Comparison of ENCODE assay signal across 31 mouse cellular contexts in the genomic region with DNA sequence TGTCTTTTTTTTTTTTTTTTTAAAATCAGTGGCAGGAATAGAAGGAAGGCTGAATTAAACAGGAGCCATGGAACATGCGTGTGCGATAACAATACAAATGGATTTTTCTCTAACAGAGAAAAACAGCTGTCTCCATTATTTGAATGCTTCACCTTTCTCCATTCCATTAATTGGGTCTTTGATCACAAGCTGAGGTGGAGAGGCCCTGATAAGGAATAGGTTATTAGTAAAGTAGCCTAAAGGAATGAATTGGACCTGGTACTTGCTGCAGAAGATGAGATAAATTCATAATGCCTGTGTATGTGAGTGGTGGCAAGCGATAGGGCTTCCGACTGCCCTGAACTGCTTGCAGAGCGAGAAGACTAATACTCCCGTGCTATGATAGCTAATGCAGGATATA.
DNase-seq lines count a peak whose midpoint lies in the region; ATAC-seq and TF ChIP-seq lines count a peak whose summit lies in the region.
"Had no signal": no experiment of that assay in that cellular context is flagged by ENCODE, and none has a peak within 500 bp of the region (broad histone marks: within the 10 kb centered on the region; RNA-seq: fewer than 3 reads in every experiment).

No protein-coding gene starts in this region.

- no peak for TF ChIP-seq CTCF in midbrain, postnatal 0 days (IDR thresholded peaks at IDR 0.05)

- no peak overlapping the region for H3K4me3 ChIP-seq in hindbrain, embryonic 11.5 days (ENCODE audit: low read depth, low read length)
- H3K4me3 ChIP-seq in hindbrain, embryonic 10.5 days, result no peak overlapping the region
- no peak overlapping the region for H3K4me3 ChIP-seq in neural tube, embryonic 12.5 days
- no peak overlapping the region for H3K4me3 ChIP-seq in midbrain, postnatal 0 days (ENCODE audit: low read depth, low read length)
- H3K4me3 ChIP-seq: heart, adult 2 months; heart, embryonic 12.5 days; limb, embryonic 10.5 days; limb, embryonic 15.5 days; liver, embryonic 13.5 days had no signal

- no peaks in the 10 kb centered on the region for H3K36me3 ChIP-seq in hindbrain, embryonic 11.5 days (ENCODE audit: control insufficient read depth, insufficient read depth, low read length)
- no peaks in the 10 kb centered on the region for H3K36me3 ChIP-seq in hindbrain, embryonic 10.5 days
- no peaks in the 10 kb centered on the region for H3K36me3 ChIP-seq in neural tube, embryonic 12.5 days
- no peaks in the 10 kb centered on the region for H3K36me3 ChIP-seq in midbrain, postnatal 0 days (ENCODE audit: insufficient read depth, low read length)
- H3K36me3 ChIP-seq: heart, embryonic 12.5 days; limb, embryonic 10.5 days; limb, embryonic 15.5 days; liver, embryonic 13.5 days had no signal

- H3K9ac ChIP-seq in hindbrain, embryonic 11.5 days (ENCODE audit: low read depth, low read length), result no peak overlapping the region
- no peak overlapping the region for H3K9ac ChIP-seq in neural tube, embryonic 12.5 days
- H3K9ac ChIP-seq in midbrain, postnatal 0 days (replicated peaks; ENCODE audit: low read length, poor library complexity, severe bottlenecking), result no peak overlapping the region
- H3K9ac ChIP-seq: heart, embryonic 12.5 days; limb, embryonic 15.5 days; liver, embryonic 13.5 days had no signal

- no peak overlapping the region for H3K27ac ChIP-seq in hindbrain, embryonic 11.5 days (ENCODE audit: low read depth, low read length)
- H3K27ac ChIP-seq in hindbrain, embryonic 10.5 days, result no peak overlapping the region
- no peak overlapping the region for H3K27ac ChIP-seq in neural tube, embryonic 12.5 days
- H3K27ac ChIP-seq in midbrain, postnatal 0 days (ENCODE audit: low read depth, low read length), result peak overlapping the region; percentile 32; the same call in 1 of the 2 replicates
- H3K27ac ChIP-seq: heart, adult 2 months; kidney, postnatal 0 days; limb, embryonic 10.5 days; limb, embryonic 15.5 days; liver, embryonic 13.5 days; stomach, postnatal 0 days had no signal

- no peaks in the 10 kb centered on the region for H3K27me3 ChIP-seq in hindbrain, embryonic 11.5 days (ENCODE audit: control insufficient read depth, insufficient read depth, low read length)
- H3K27me3 ChIP-seq in hindbrain, embryonic 10.5 days (ENCODE audit: insufficient read depth, poor library complexity, severe bottlenecking), result no peaks in the 10 kb centered on the region
- no peaks in the 10 kb centered on the region for H3K27me3 ChIP-seq in neural tube, embryonic 12.5 days (replicated peaks)
- no peaks in the 10 kb centered on the region for H3K27me3 ChIP-seq in midbrain, postnatal 0 days (ENCODE audit: insufficient read depth, low read length)
- H3K27me3 ChIP-seq: CH12.LX; heart, embryonic 12.5 days; limb, embryonic 15.5 days; liver, embryonic 13.5 days had no signal

- 88% methylated on average over 6 of the region's 6 CpGs for WGBS in hindbrain, embryonic 11.5 days
- WGBS in hindbrain, embryonic 10.5 days, result 87% methylated on average over 6 of the region's 6 CpGs
- WGBS in neural tube, embryonic 12.5 days, result 68% methylated on average over 6 of the region's 6 CpGs
- 51% methylated on average over 6 of the region's 6 CpGs for WGBS in midbrain, postnatal 0 days

- ATAC-seq in hindbrain, embryonic 11.5 days (ENCODE audit: low FRiP score), result 0 out of 2 replicates have a peak, but pooled peaks have one; percentile 49
- 0 out of 2 replicates have a peak, but pooled peaks have one; percentile 63 for ATAC-seq in neural tube, embryonic 12.5 days (ENCODE audit: low FRiP score, low read depth)
- peak; percentile 86 for ATAC-seq in midbrain, postnatal 0 days (ENCODE audit: low FRiP score)
- no peak for ATAC-seq in megakaryocyte-erythroid progenitor cell, adult 5-6 weeks (replicated peaks; ENCODE audit: low FRiP score, low TSS enrichment, poor library complexity, severe bottlenecking)
- ATAC-seq: activated CD4-positive, CD25-positive, alpha-beta regulatory T cell, adult 4 months; forebrain, embryonic 14.5 days; lung, postnatal 0 days had no signal

- no peak for DNase-seq in hindbrain, embryonic 11.5 days (ENCODE audit: low spot score)
- no peak for DNase-seq in hindbrain, embryonic 10.5 days (ENCODE audit: low spot score)
- DNase-seq in neural tube, embryonic 10.5 days (ENCODE audit: extremely low spot score, low spot score), result no peak
- DNase-seq in midbrain, postnatal 0 days (ENCODE audit: low spot score), result no peak
- DNase-seq in frontal cortex, postnatal 10 days (ENCODE audit: low spot score in 2 of 2), result no peak
- no peak for DNase-seq in lung, postnatal 14 days
- DNase-seq: adrenal gland, adult 2 months; adrenal gland, postnatal 36 days; cerebellum, adult 8-10 months; cerebellum, postnatal 25 days; heart, adult 2 months; heart, postnatal 4 days; kidney, adult 18-20 months; kidney, postnatal 4 days; layer of hippocampus, adult 9-11 months; liver, embryonic 13.5 days; lung, adult 18-20 months; right cerebral cortex, postnatal 4 days; thymus, adult 18-20 months; thymus, postnatal 25 days had no signal

- no peaks in the 10 kb centered on the region for H3K9me3 ChIP-seq in hindbrain, embryonic 11.5 days (ENCODE audit: control insufficient read depth, low read length)
- no peaks in the 10 kb centered on the region for H3K9me3 ChIP-seq in hindbrain, embryonic 10.5 days
- no peaks in the 10 kb centered on the region for H3K9me3 ChIP-seq in neural tube, embryonic 12.5 days
- H3K9me3 ChIP-seq in midbrain, postnatal 0 days (ENCODE audit: low read length), result no peaks in the 10 kb centered on the region
- H3K9me3 ChIP-seq: heart, embryonic 12.5 days; limb, embryonic 10.5 days; limb, embryonic 15.5 days; liver, embryonic 13.5 days had no signal

- no peak overlapping the region for H3K4me2 ChIP-seq in hindbrain, embryonic 11.5 days (replicated peaks; ENCODE audit: low read depth, low read length)
- H3K4me2 ChIP-seq in neural tube, embryonic 12.5 days (replicated peaks), result no peak overlapping the region
- no peak overlapping the region for H3K4me2 ChIP-seq in midbrain, postnatal 0 days (ENCODE audit: low read depth, low read length, poor library complexity, severe bottlenecking)
- H3K4me2 ChIP-seq: heart, embryonic 12.5 days; limb, embryonic 15.5 days; liver, embryonic 13.5 days had no signal

- H3K4me1 ChIP-seq in hindbrain, embryonic 11.5 days (replicated peaks; ENCODE audit: control insufficient read depth, insufficient read depth, low read length), result no peaks in the 10 kb centered on the region
- H3K4me1 ChIP-seq in hindbrain, embryonic 10.5 days (replicated peaks), result no peaks in the 10 kb centered on the region
- no peaks in the 10 kb centered on the region for H3K4me1 ChIP-seq in neural tube, embryonic 12.5 days
- no peaks in the 10 kb centered on the region for H3K4me1 ChIP-seq in midbrain, postnatal 0 days (ENCODE audit: insufficient read depth, low read length)
- H3K4me1 ChIP-seq: heart, embryonic 12.5 days; limb, embryonic 10.5 days; limb, embryonic 15.5 days; liver, embryonic 13.5 days had no signal
